Mouse (Mus musculus) small intestine, adult 2 months (tissue): ENCODE measurements around the gene Klrb1c. TPM values are rescaled to one million over a fixed set of nuclear protein-coding genes. Genes with fewer than 3 reads are reported as not detected.
"Not testable (repeated sequence)": the region's sequence is repeated elsewhere in the genome, so short reads cannot be mapped to it uniquely, and the experiment has no call there.

Experiments
- H3K27ac ChIP-seq: fragments of 200-500 bp; 2 replicates; pipeline ENCODE4 v1.5.1; 2012; ENCODE audit warnings: low read depth, low read length, control low read depth, inconsistent platforms; ENCODE audit not compliant: insufficient read depth
- H3K27me3 ChIP-seq: fragments of 200-500 bp; 2 replicates; pipeline ENCODE4 v1.6.1; 2012; ENCODE audit warnings: mild to moderate bottlenecking, moderate library complexity, low read length, inconsistent platforms; ENCODE audit not compliant: control insufficient read depth, insufficient read depth
- H3K36me3 ChIP-seq: fragments of 200-500 bp; 2 replicates; pipeline ENCODE4 v1.6.1; 2012; ENCODE audit warnings: mild to moderate bottlenecking, low read length, control low read depth, inconsistent platforms; ENCODE audit not compliant: control insufficient read depth, insufficient read depth
- H3K4me1 ChIP-seq: fragments of 200-500 bp; 2 replicates; pipeline ENCODE4 v1.6.1; 2012; ENCODE audit warnings: low read length, inconsistent platforms, mixed read lengths; ENCODE audit not compliant: control insufficient read depth, insufficient read depth, insufficient read length
- H3K4me3 ChIP-seq: fragments of 200-500 bp; 2 replicates; pipeline ENCODE4 v1.5.1; 2012; ENCODE audit warnings: low read depth, mild to moderate bottlenecking, control low read depth, inconsistent platforms, low read length, moderate library complexity
- CTCF ChIP-seq: fragments of 200-500 bp; IDR thresholded peaks from 2 replicates; pipeline ENCODE4 v1.5.1; 2012; ENCODE audit warnings: low read depth, mild to moderate bottlenecking, control low read depth, inconsistent platforms, low read length, moderate library complexity, mixed read lengths; ENCODE audit not compliant: insufficient replicate concordance, insufficient read length; ENCODE audit errors: extremely low read depth
- POLR2A ChIP-seq: fragments of 200-500 bp; IDR thresholded peaks from 2 replicates; pipeline ENCODE4 v1.6.1; 2012; ENCODE audit warnings: low read depth, mild to moderate bottlenecking, control low read depth, inconsistent platforms, low read length, moderate library complexity
- WGBS: fragments of 180-500 bp; shearing (Covaris S2); methylation state at CpG from one replicate; pipeline ENCODE4 v1.1.7; 2018; 5-methylcytosine and 5-hydroxymethylcytosine counted together
- polyA plus RNA-seq: library from polyadenylated mRNA; depleted of rRNA; stranded (reverse); fragments of >200 nt; gene quantifications from 2 replicates; pipeline ENCODE4 v1.2.3, GENCODE M21; 2012

The Klrb1c gene
- polyA plus RNA-seq, 1 experiment: not detected

GRCm38 (mm10) chr6:128760416-128761143 is 28.4 kb downstream of the Klrb1c start:
- H3K4me1 ChIP-seq, H3K36me3 ChIP-seq, H3K27me3 ChIP-seq: not testable (repeated sequence)
- WGBS: under 1% methylated on average over 44 of the region's 44 CpGs
- TF ChIP-seq CTCF: peak; percentile 68; the same call in 1 of the 2 replicates
- peak overlapping the region; percentile 75 for H3K4me3 ChIP-seq
- H3K27ac ChIP-seq: peak overlapping the region; percentile 84

- not testable (repeated sequence) for H3K36me3 ChIP-seq, H3K4me1 ChIP-seq, H3K27me3 ChIP-seq
- Histone ChIP-seq H3K4me3 (peak overlapping the region; percentile 75), H3K27ac (peak overlapping the region; percentile 84)
- WGBS: under 1% methylated on average over 22 of the region's 22 CpGs
Measured at GRCm38 (mm10) chr6:128760016-128760415, 29.0 kb downstream of the Klrb1c start.

GRCm38 (mm10) chr6:128759221-128759950 is 29.6 kb downstream of the Klrb1c start:
- no peak overlapping the region for H3K4me3 ChIP-seq
- H3K27ac ChIP-seq: no peak overlapping the region
- no peaks in the 10 kb centered on the region for H3K36me3 ChIP-seq
- no peaks in the 10 kb centered on the region for H3K27me3 ChIP-seq
- peaks cover 5% of the 10 kb centered on the region; the same call in 1 of the 2 replicates for H3K4me1 ChIP-seq
- WGBS: 87% methylated on average over 5 of the region's 5 CpGs
- TF ChIP-seq CTCF (no peak), POLR2A (no peak)

GRCm38 (mm10) chr6:128755402-128755763 is 33.6 kb downstream of the Klrb1c start:
- not testable (repeated sequence) for H3K36me3 ChIP-seq, H3K27me3 ChIP-seq, H3K4me1 ChIP-seq
- H3K27ac ChIP-seq: peak overlapping the region; percentile 97
- peak overlapping the region; percentile 31 for H3K4me3 ChIP-seq
- 17% methylated on average over 4 of the region's 4 CpGs for WGBS

GRCm38 (mm10) chr6:128754748-128755401 is 34.1 kb downstream of the Klrb1c start:
- H3K36me3 ChIP-seq, H3K4me1 ChIP-seq, H3K27me3 ChIP-seq: not testable (repeated sequence)
- Histone ChIP-seq H3K27ac (peak overlapping the region; percentile 97), H3K4me3 (peak overlapping the region; percentile 31)
- 21% methylated on average over 12 of the region's 12 CpGs for WGBS

GRCm38 (mm10) chr6:128754265-128754664 is 34.8 kb downstream of the Klrb1c start:
- Histone ChIP-seq H3K4me3 (peak overlapping the region; percentile 31), H3K27ac (peak overlapping the region; percentile 97)
- 15% methylated on average over 10 of the region's 10 CpGs for WGBS
- H3K36me3 ChIP-seq, H3K4me1 ChIP-seq, H3K27me3 ChIP-seq: not testable (repeated sequence)

- WGBS: 20% methylated on average over 8 of the region's 8 CpGs
- H3K27ac ChIP-seq: peak overlapping the region; percentile 97
- TF ChIP-seq CTCF: peak; percentile 54; the same call in 1 of the 2 replicates
- H3K4me1 ChIP-seq, H3K36me3 ChIP-seq, H3K27me3 ChIP-seq: not testable (repeated sequence)
- H3K4me3 ChIP-seq: peak overlapping the region; percentile 31
Measured at GRCm38 (mm10) chr6:128753610-128754224, 35.3 kb downstream of the Klrb1c start.

- 76% methylated on average over 6 of the region's 6 CpGs for WGBS
- H3K27me3 ChIP-seq, H3K4me1 ChIP-seq, H3K36me3 ChIP-seq, H3K4me3 ChIP-seq, H3K27ac ChIP-seq: not testable (repeated sequence)
Measured at GRCm38 (mm10) chr6:128747006-128747405, 42.0 kb downstream of the Klrb1c start.
